Mouse (Mus musculus) liver, adult 2 months (tissue): ENCODE results near the gene Bin2.

Experiments used
- CTCF ChIP-seq: fragments of 200-500 bp; IDR thresholded peaks from 2 replicates; pipeline ENCODE4 v1.5.1; 2011; ENCODE audit warnings: low read depth, low read length, control low read depth
- POLR2A ChIP-seq: fragments of 200-500 bp; IDR thresholded peaks from 2 replicates; pipeline ENCODE4 v1.6.1; 2011; ENCODE audit warnings: low read length, control low read depth; ENCODE audit not compliant: insufficient read depth; ENCODE audit errors: extremely low read depth

DNA sequence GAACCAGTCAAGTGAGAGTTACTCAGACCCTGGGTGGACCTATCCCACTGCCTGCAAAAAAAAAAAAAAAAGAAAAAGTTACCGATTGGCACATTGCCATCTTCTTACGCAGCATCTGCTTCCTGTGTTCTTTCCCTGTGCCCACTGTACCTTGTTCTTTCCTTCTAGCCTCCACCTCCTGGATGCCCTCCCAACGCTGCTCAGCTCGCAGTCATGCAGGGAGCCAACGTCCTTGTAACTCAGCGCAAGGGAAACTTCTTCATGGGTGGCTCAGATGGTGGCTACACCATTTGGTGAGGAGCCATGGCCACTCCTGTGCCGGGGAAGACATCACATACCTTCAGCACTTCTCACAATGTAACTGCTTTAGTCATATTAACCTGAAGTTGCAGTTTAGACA, 50.2 kb downstream of the Bin2 start:
- TF ChIP-seq CTCF (no peak), POLR2A (no peak)
